Mouse (Mus musculus): ENCODE results near the gene Flt3.

GRCm38 (mm10) chr5:147440996-147441507, 40.8 kb upstream of the Flt3 start:
- TF ChIP-seq CTCF (IDR thresholded peaks at IDR 0.05; ENCODE audit: borderline replicate concordance, insufficient read depth, low read length) (no peak), POLR2A (IDR thresholded peaks at IDR 0.05; ENCODE audit: low read depth, low read length) (no peak)

All from embryonic fibroblast, embryonic 13.5 days (primary cell).